Mouse (Mus musculus) left cerebral cortex, adult 8-10 months (tissue): Measurements from ENCODE around the gene Ndufaf4. TPM values are rescaled to one million over a fixed set of nuclear protein-coding genes. Genes with fewer than 3 reads are reported as not detected.
A peak's percentile ranks its signal among the peaks of the same experiment; 100 is the strongest.
"Not testable (repeated sequence)": the region's sequence is repeated elsewhere in the genome, so short reads cannot be mapped to it uniquely, and the experiment has no call there.

Source experiments
- DNase-seq, 2 experiments: peaks; one replicate each; pipeline ENCODE4 v3.0.0; 2022; ENCODE audit warnings: low spot score in 2 of 2
- total RNA-seq, 4 experiments: library from RNA; stranded (reverse); gene quantifications; 2 replicates each; pipeline ENCODE4 v1.2.4; 2022

Gene Ndufaf4
- total RNA-seq = 10 to 100 TPM; 27.7 to 34.0 (median 33.1) TPM

GRCm38 (mm10) chr4:24897851-24898515 is at the start of gene Ndufaf4:
Ndufaf4 (plus strand) TSS chr4:24898083.
- DNase-seq = peak; percentile 93 to 94

GRCm38 (mm10) chr4:24850401-24851325 is 47.2 kb upstream of the Ndufaf4 start, which contains the start of gene Klhl32:
Klhl32 (minus strand) TSS chr4:24851124.
- peak; percentile 73 to 74 for DNase-seq

GRCm38 (mm10) chr4:24865691-24866090 is 32.2 kb upstream of the Ndufaf4 start:
- no peak for DNase-seq

- no peak for DNase-seq
These were observed 28.7 kb upstream of the Ndufaf4 start for GRCm38 (mm10) chr4:24869230-24869629.

GRCm38 (mm10) chr4:24889386-24889785 is 8.5 kb upstream of the Ndufaf4 start:
- DNase-seq = not testable (repeated sequence)

GRCm38 (mm10) chr4:24892293-24892692 is 5.6 kb upstream of the Ndufaf4 start:
- not testable (repeated sequence) for DNase-seq

- DNase-seq = no peak
These were observed 3.3 kb upstream of the Ndufaf4 start for GRCm38 (mm10) chr4:24894625-24895024.

GRCm38 (mm10) chr4:24896829-24897228 is 1.1 kb upstream of the Ndufaf4 start:
- peak in 1 of 2 experiments; percentile 17 for DNase-seq

- no peak for DNase-seq
These were observed 532 bp upstream of the Ndufaf4 start for GRCm38 (mm10) chr4:24897351-24897750.

- DNase-seq = no peak
These were observed 753 bp downstream of the Ndufaf4 start for GRCm38 (mm10) chr4:24898636-24899035.

- DNase-seq = no peak
These were observed 1.3 kb downstream of the Ndufaf4 start for GRCm38 (mm10) chr4:24899146-24899545.

- no peak for DNase-seq
These were observed 9.9 kb downstream of the Ndufaf4 start for GRCm38 (mm10) chr4:24907745-24908144.

- no peak for DNase-seq
These were observed 17.7 kb downstream of the Ndufaf4 start for GRCm38 (mm10) chr4:24915631-24916030.

GRCm38 (mm10) chr4:24920006-24920577 is 22.2 kb downstream of the Ndufaf4 start:
- no peak for DNase-seq

GRCm38 (mm10) chr4:24924726-24925125 is 26.8 kb downstream of the Ndufaf4 start:
- no peak for DNase-seq

- DNase-seq = no peak
These were observed 30.4 kb downstream of the Ndufaf4 start for GRCm38 (mm10) chr4:24928260-24928780.

- no peak for DNase-seq
These were observed 31.0 kb downstream of the Ndufaf4 start for GRCm38 (mm10) chr4:24928926-24929325.

GRCm38 (mm10) chr4:24942728-24943424 is 45.0 kb downstream of the Ndufaf4 start:
- DNase-seq = no peak
